Mouse (Mus musculus): ENCODE results near the gene Gm45140. TPM values are rescaled to one million over a fixed set of nuclear protein-coding genes. Genes with fewer than 3 reads are reported as not detected.
A peak's percentile ranks its signal among the peaks of the same experiment; 100 is the strongest.

Gene Gm45140
- polyA plus RNA-seq, 1 experiment from 2014 or later = 0.94 TPM

- 97% methylated on average over 6 of the region's 6 CpGs for WGBS
- H3K4me2 ChIP-seq (replicated peaks; ENCODE audit: low read depth, low read length) = no peak overlapping the region
These were observed 84.0 kb downstream of the Gm45140 start for GRCm38 (mm10) chr6:87751574-87751973.

GRCm38 (mm10) chr6:87750184-87750910 is 85.2 kb downstream of the Gm45140 start:
- TF ChIP-seq EP300 (IDR thresholded peaks at IDR 0.05) = no peak
- no peak for TF ChIP-seq CTCF (IDR thresholded peaks at IDR 0.05)
- Histone ChIP-seq H3K27ac (ENCODE audit: low read length) (no peak overlapping the region), H3K4me3 (ENCODE audit: low read depth, low read length) (no peak overlapping the region), H3K36me3 (ENCODE audit: insufficient read depth, low read length) (no peaks in the 10 kb centered on the region), H3K4me2 (replicated peaks; ENCODE audit: low read depth, low read length) (no peak overlapping the region), H3K9me3 (ENCODE audit: low read length) (no peaks in the 10 kb centered on the region), H3K27me3 (replicated peaks; ENCODE audit: insufficient read depth, low read length) (no peaks in the 10 kb centered on the region), H3K4me1 (ENCODE audit: insufficient read depth, low read depth, low read length) (no peaks in the 10 kb centered on the region; the same call in 1 of the 2 replicates), H3K9ac (replicated peaks; ENCODE audit: low read depth) (no peak overlapping the region)
- WGBS = 76% methylated on average over 8 of the region's 8 CpGs
- DNase-seq (ENCODE audit: low spot score) (no peak), ATAC-seq (no peak)

More at GRCm38 (mm10) chr6:87751574-87751973, 84.0 kb downstream of the Gm45140 start:
- Histone ChIP-seq H3K27me3 (replicated peaks; ENCODE audit: insufficient read depth, low read length) (no peaks in the 10 kb centered on the region), H3K9ac (replicated peaks; ENCODE audit: low read depth) (no peak overlapping the region), H3K9me3 (ENCODE audit: low read length) (no peaks in the 10 kb centered on the region), H3K4me3 (ENCODE audit: low read depth, low read length) (no peak overlapping the region), H3K4me1 (ENCODE audit: insufficient read depth, low read depth, low read length) (no peaks in the 10 kb centered on the region), H3K36me3 (ENCODE audit: insufficient read depth, low read length) (no peaks in the 10 kb centered on the region), H3K27ac (ENCODE audit: low read length) (no peak overlapping the region)
- no peak for DNase-seq (ENCODE audit: low spot score)
- no peak for ATAC-seq
- TF ChIP-seq EP300 (IDR thresholded peaks at IDR 0.05) = no peak
- no peak for TF ChIP-seq CTCF (IDR thresholded peaks at IDR 0.05)

- no peak overlapping the region for H3K4me3 ChIP-seq (ENCODE audit: low read depth, low read length)
- 76% methylated on average over 6 of the region's 6 CpGs for WGBS
- no peaks in the 10 kb centered on the region for H3K36me3 ChIP-seq (ENCODE audit: insufficient read depth, low read length)
- H3K9ac ChIP-seq (replicated peaks; ENCODE audit: low read depth) = no peak overlapping the region
- TF ChIP-seq CTCF (IDR thresholded peaks at IDR 0.05) (no peak), EP300 (IDR thresholded peaks at IDR 0.05) (0 out of 2 replicates have a peak, but pooled peaks have one; percentile 13)
- no peaks in the 10 kb centered on the region for H3K9me3 ChIP-seq (ENCODE audit: low read length)
- no peaks in the 10 kb centered on the region; the same call in 1 of the 2 replicates for H3K4me1 ChIP-seq (ENCODE audit: insufficient read depth, low read depth, low read length)
- no peak overlapping the region for H3K27ac ChIP-seq (ENCODE audit: low read length)
- peak; percentile 78 for DNase-seq (ENCODE audit: low spot score)
- H3K27me3 ChIP-seq (replicated peaks; ENCODE audit: insufficient read depth, low read length) = no peaks in the 10 kb centered on the region
- no peak overlapping the region for H3K4me2 ChIP-seq (replicated peaks; ENCODE audit: low read depth, low read length)
- ATAC-seq = peak; percentile 20
These were observed 87.1 kb downstream of the Gm45140 start for GRCm38 (mm10) chr6:87748531-87748930.

- Histone ChIP-seq H3K36me3 (ENCODE audit: insufficient read depth, low read length) (no peaks in the 10 kb centered on the region), H3K9me3 (ENCODE audit: low read length) (no peaks in the 10 kb centered on the region), H3K4me1 (ENCODE audit: insufficient read depth, low read depth, low read length) (no peaks in the 10 kb centered on the region; the same call in 1 of the 2 replicates), H3K9ac (replicated peaks; ENCODE audit: low read depth) (no peak overlapping the region), H3K27me3 (replicated peaks; ENCODE audit: insufficient read depth, low read length) (no peaks in the 10 kb centered on the region), H3K27ac (ENCODE audit: low read length) (no peak overlapping the region), H3K4me3 (ENCODE audit: low read depth, low read length) (no peak overlapping the region), H3K4me2 (replicated peaks; ENCODE audit: low read depth, low read length) (no peak overlapping the region)
- no peak for DNase-seq (ENCODE audit: low spot score)
- 69% methylated on average over 2 of the region's 2 CpGs for WGBS
- ATAC-seq = no peak
- TF ChIP-seq CTCF (IDR thresholded peaks at IDR 0.05) = no peak
These were observed 87.5 kb downstream of the Gm45140 start for GRCm38 (mm10) chr6:87748078-87748477.

- TF ChIP-seq CTCF (IDR thresholded peaks at IDR 0.05) = no peak
- no peak for TF ChIP-seq EP300 (IDR thresholded peaks at IDR 0.05)
These were observed 88.7 kb downstream of the Gm45140 start for GRCm38 (mm10) chr6:87746849-87747248.

GRCm38 (mm10) chr6:87746059-87746458 is 89.5 kb downstream of the Gm45140 start:
- no peak overlapping the region for H3K4me2 ChIP-seq (replicated peaks; ENCODE audit: low read depth, low read length)
- H3K9me3 ChIP-seq (ENCODE audit: low read length) = no peaks in the 10 kb centered on the region
- peak; percentile 39 for DNase-seq (ENCODE audit: low spot score)
- H3K9ac ChIP-seq (replicated peaks; ENCODE audit: low read depth) = no peak overlapping the region
- no peaks in the 10 kb centered on the region for H3K36me3 ChIP-seq (ENCODE audit: insufficient read depth, low read length)
- 49% methylated on average over 3 of the region's 3 CpGs for WGBS
- no peaks in the 10 kb centered on the region; the same call in 1 of the 2 replicates for H3K4me1 ChIP-seq (ENCODE audit: insufficient read depth, low read depth, low read length)
- no peaks in the 10 kb centered on the region for H3K27me3 ChIP-seq (replicated peaks; ENCODE audit: insufficient read depth, low read length)
- TF ChIP-seq CTCF (IDR thresholded peaks at IDR 0.05) (no peak), EP300 (IDR thresholded peaks at IDR 0.05) (no peak)
- peak; percentile 20; the same call in 1 of the 2 replicates for ATAC-seq
- H3K27ac ChIP-seq (ENCODE audit: low read length) = no peak overlapping the region
- no peak overlapping the region for H3K4me3 ChIP-seq (ENCODE audit: low read depth, low read length)

More at GRCm38 (mm10) chr6:87746849-87747248, 88.7 kb downstream of the Gm45140 start:
- no peaks in the 10 kb centered on the region for H3K27me3 ChIP-seq (replicated peaks; ENCODE audit: insufficient read depth, low read length)
- H3K9me3 ChIP-seq (ENCODE audit: low read length) = no peaks in the 10 kb centered on the region
- H3K36me3 ChIP-seq (ENCODE audit: insufficient read depth, low read length) = no peaks in the 10 kb centered on the region
- no peak overlapping the region for H3K4me2 ChIP-seq (replicated peaks; ENCODE audit: low read depth, low read length)
- peak; percentile 76 for DNase-seq (ENCODE audit: low spot score)
- 46% methylated on average over 2 of the region's 2 CpGs for WGBS
- 0 out of 2 replicates have a peak overlapping the region, but pooled peaks have one; percentile 38 for H3K27ac ChIP-seq (ENCODE audit: low read length)
- H3K4me1 ChIP-seq (ENCODE audit: insufficient read depth, low read depth, low read length) = no peaks in the 10 kb centered on the region; the same call in 1 of the 2 replicates
- no peak overlapping the region for H3K9ac ChIP-seq (replicated peaks; ENCODE audit: low read depth)
- H3K4me3 ChIP-seq (ENCODE audit: low read depth, low read length) = no peak overlapping the region
- peak; percentile 70 for ATAC-seq
